Mouse (Mus musculus) gastrocnemius, postnatal 36 days (tissue): Measurements from ENCODE around the gene Keap1. TPM values are rescaled to one million over a fixed set of nuclear protein-coding genes. Genes with fewer than 3 reads are reported as not detected.
"Not testable (repeated sequence)": the region's sequence is repeated elsewhere in the genome, so short reads cannot be mapped to it uniquely, and the experiment has no call there.

Experiments
- DNase-seq, 2 experiments: peaks; one replicate each; pipeline ENCODE4 v3.0.0; 2022
- intact Hi-C: fragments of 180-260 bp; cut with DNase I; formaldehyde crosslinking; loops from one replicate; pipeline ENCODE4 v1.15.1; 2025
- total RNA-seq, 2 experiments: library from RNA; stranded (reverse); gene quantifications; 2 replicates each; pipeline ENCODE4 v1.2.3; 2021

Keap1 gene
- total RNA-seq, 2 experiments from 2014 or later: 56.5 to 58.3 TPM

GRCm38 (mm10) chr9:21204528-21205272 lies 34.5 kb downstream of the Keap1 start:
- intact Hi-C loops: no loop called here
- DNase-seq: no peak

- intact Hi-C loops: no loop called here
- no peak for DNase-seq
These were observed 35.0 kb downstream of the Keap1 start for GRCm38 (mm10) chr9:21204156-21204527.

GRCm38 (mm10) chr9:21198960-21199359 lies 40.2 kb downstream of the Keap1 start:
- DNase-seq: no peak
- intact Hi-C loops: no loop called here

- no peak for DNase-seq
- intact Hi-C loops: no loop called here
These were observed 41.2 kb downstream of the Keap1 start for GRCm38 (mm10) chr9:21197981-21198380.

- DNase-seq: no peak
- intact Hi-C loops: no loop called here
These were observed 42.4 kb downstream of the Keap1 start for GRCm38 (mm10) chr9:21196521-21197433.

- intact Hi-C loops, DNase-seq: not testable (repeated sequence)
These were observed 43.2 kb downstream of the Keap1 start for GRCm38 (mm10) chr9:21195736-21196505.

GRCm38 (mm10) chr9:21194787-21195493 lies 44.2 kb downstream of the Keap1 start:
- intact Hi-C loops: no loop called here

GRCm38 (mm10) chr9:21193786-21194185 lies 45.4 kb downstream of the Keap1 start:
- DNase-seq: no peak
- intact Hi-C loops: no loop called here

More at GRCm38 (mm10) chr9:21194787-21195493, 44.2 kb downstream of the Keap1 start:
- no peak for DNase-seq

- DNase-seq: no peak
These were observed 48.5 kb downstream of the Keap1 start for GRCm38 (mm10) chr9:21190670-21191069.

GRCm38 (mm10) chr9:21189905-21190304 lies 49.3 kb downstream of the Keap1 start:
- no peak for DNase-seq
- intact Hi-C loops: no loop called here

More at GRCm38 (mm10) chr9:21190670-21191069, 48.5 kb downstream of the Keap1 start:
- intact Hi-C loops: no loop called here

- intact Hi-C loops: no loop called here
- DNase-seq: peak; percentile 41 to 45
These were observed 53.7 kb downstream of the Keap1 start for GRCm38 (mm10) chr9:21185436-21185835.

- DNase-seq: peak; percentile 68 to 73
- intact Hi-C loops: no loop called here
These were observed 54.4 kb downstream of the Keap1 start for GRCm38 (mm10) chr9:21184733-21185132.

GRCm38 (mm10) chr9:21183905-21184413 lies 55.2 kb downstream of the Keap1 start:
- intact Hi-C loops: no loop called here
- peak; percentile 69 to 73 for DNase-seq

- intact Hi-C loops: no loop called here
- no peak for DNase-seq
These were observed 55.7 kb downstream of the Keap1 start for GRCm38 (mm10) chr9:21183421-21183820.

GRCm38 (mm10) chr9:21181421-21182220 lies 57.5 kb downstream of the Keap1 start:
- no peak for DNase-seq
- intact Hi-C loops: no loop called here

- DNase-seq: no peak
- intact Hi-C loops: no loop called here
These were observed 58.3 kb downstream of the Keap1 start for GRCm38 (mm10) chr9:21180841-21181240.

GRCm38 (mm10) chr9:21180402-21180801 lies 58.8 kb downstream of the Keap1 start:
- intact Hi-C loops: no loop called here
- no peak for DNase-seq
